Mouse (Mus musculus): ENCODE measurements around the gene Rbm4b.

- no peak for TF ChIP-seq CTCF (IDR thresholded peaks at IDR 0.05; ENCODE audit: borderline replicate concordance, insufficient read depth, low read length)
- TF ChIP-seq POLR2A (IDR thresholded peaks at IDR 0.05; ENCODE audit: low read depth, low read length): no peak
Measured at GRCm38 (mm10) chr19:4733052-4733451, 23.2 kb upstream of the Rbm4b start.
